Mouse (Mus musculus) adrenal gland, postnatal 4 days (tissue): ENCODE data around the gene Fev. TPM values are rescaled to one million over a fixed set of nuclear protein-coding genes. Genes with fewer than 3 reads are reported as not detected.

Experiments
- DNase-seq, 2 experiments: peaks; one replicate each; pipeline ENCODE4 v3.0.0; 2021 to 2022; ENCODE audit warnings: low spot score in 2 of 2, mixed read lengths in 2 of 2
- total RNA-seq, 2 experiments: library from RNA; stranded (reverse); gene quantifications; 2 replicates each; pipeline ENCODE4 v1.2.3; 2021

Gene Fev
- total RNA-seq, 2 experiments from 2014 or later: 2.1 to 3.4 TPM

- no peak for DNase-seq
Measured at GRCm38 (mm10) chr1:74882055-74882734, 3.0 kb downstream of the Fev start.

- DNase-seq: no peak
Measured at GRCm38 (mm10) chr1:74880785-74881360, 4.3 kb downstream of the Fev start.

GRCm38 (mm10) chr1:74877199-74877598, 8.0 kb downstream of the Fev start:
- DNase-seq: no peak

GRCm38 (mm10) chr1:74872218-74872617, 13.0 kb downstream of the Fev start:
- no peak for DNase-seq

GRCm38 (mm10) chr1:74861783-74862182, 23.4 kb downstream of the Fev start:
- DNase-seq: no peak

- DNase-seq: no peak
Measured at GRCm38 (mm10) chr1:74859223-74859984, 25.8 kb downstream of the Fev start.

- no peak for DNase-seq
Measured at GRCm38 (mm10) chr1:74858805-74859204, 26.4 kb downstream of the Fev start.

GRCm38 (mm10) chr1:74858171-74858719, 27.0 kb downstream of the Fev start:
- peak; percentile 33 to 35 for DNase-seq

GRCm38 (mm10) chr1:74857677-74858076, 27.5 kb downstream of the Fev start:
- DNase-seq: no peak

GRCm38 (mm10) chr1:74857201-74857600, 28.0 kb downstream of the Fev start:
- no peak for DNase-seq

- DNase-seq: no peak
Measured at GRCm38 (mm10) chr1:74856791-74857190, 28.4 kb downstream of the Fev start.

GRCm38 (mm10) chr1:74856439-74856720, 28.8 kb downstream of the Fev start:
- DNase-seq: no peak

- DNase-seq: no peak
Measured at GRCm38 (mm10) chr1:74855651-74856438, 29.4 kb downstream of the Fev start.

- DNase-seq: no peak
Measured at GRCm38 (mm10) chr1:74855156-74855555, 30.1 kb downstream of the Fev start.

GRCm38 (mm10) chr1:74854306-74855056, 30.7 kb downstream of the Fev start, which contains the start of gene Cdk5r2:
Cdk5r2 (plus strand) TSS chr1:74854934.
- peak; percentile 49 to 58 for DNase-seq

GRCm38 (mm10) chr1:74851001-74851775, 34.0 kb downstream of the Fev start:
- no peak for DNase-seq

- no peak for DNase-seq
Measured at GRCm38 (mm10) chr1:74850251-74850650, 35.0 kb downstream of the Fev start.

- no peak for DNase-seq
Measured at GRCm38 (mm10) chr1:74848946-74849345, 36.3 kb downstream of the Fev start.

- no peak for DNase-seq
Measured at GRCm38 (mm10) chr1:74846341-74846740, 38.9 kb downstream of the Fev start.

GRCm38 (mm10) chr1:74843090-74843489, 42.1 kb downstream of the Fev start:
- no peak for DNase-seq
